Mouse (Mus musculus) left cerebral cortex, postnatal 36 days (tissue): ENCODE results near the gene Polrmt. TPM values are rescaled to one million over a fixed set of nuclear protein-coding genes. Genes with fewer than 3 reads are reported as not detected.

Experiments
- DNase-seq, 2 experiments: peaks; one replicate each; pipeline ENCODE4 v3.0.0; 2021 to 2022; ENCODE audit warnings: low spot score in 2 of 2, mixed read lengths in 1 of 2
- intact Hi-C: fragments of 180-260 bp; cut with DNase I; formaldehyde crosslinking; loops from one replicate; pipeline ENCODE4 v1.15.1; 2025
- total RNA-seq, 2 experiments: library from RNA; stranded (reverse); gene quantifications; 2 replicates each; pipeline ENCODE4 v1.2.3; 2021

Gene Polrmt
- total RNA-seq, result 10 to 100 TPM; 44.9 to 49.7 TPM

DNA sequence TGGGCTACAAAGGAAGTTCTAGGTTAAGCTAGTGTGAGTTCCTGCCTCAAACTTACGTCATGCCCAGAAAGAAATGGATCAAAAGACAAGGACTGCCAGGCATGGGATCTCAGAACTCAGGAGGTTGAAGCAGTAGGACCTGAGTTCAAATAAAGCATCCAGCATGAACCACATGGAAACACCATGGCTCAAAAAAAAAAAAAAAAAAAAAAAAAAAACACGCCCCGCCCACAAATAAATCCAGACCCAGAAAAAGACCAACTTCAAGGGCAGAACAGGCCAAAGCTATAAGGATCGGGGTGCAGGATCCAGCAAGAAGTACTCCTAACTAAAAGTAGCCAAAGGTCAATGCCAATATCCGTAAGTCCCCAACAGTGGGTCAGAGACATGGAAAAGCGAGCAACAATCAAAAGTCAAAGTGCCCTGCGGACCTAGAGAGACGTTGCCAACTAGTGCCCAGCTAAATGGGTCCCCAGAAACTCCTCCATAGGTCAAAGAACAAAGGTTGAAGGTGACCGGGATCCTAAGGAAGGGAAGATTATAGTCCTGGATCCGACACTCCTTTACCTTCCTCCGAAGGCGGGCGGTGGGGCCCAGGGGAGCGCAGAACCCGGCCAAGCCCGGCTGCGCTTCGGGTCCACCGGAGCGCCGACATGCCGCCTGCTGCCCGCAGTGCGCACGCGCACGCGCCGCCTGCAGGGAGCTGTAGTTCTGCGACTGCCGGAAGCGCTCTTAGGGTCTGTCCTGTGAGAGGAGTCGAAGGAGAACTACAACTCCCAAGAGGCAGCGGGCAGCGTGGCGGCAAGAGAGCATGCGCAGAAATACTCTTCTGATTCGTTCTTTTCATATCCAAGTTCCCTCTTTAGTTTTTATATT lies at the start of gene Polrmt:
TSS of gene Polrmt (minus strand) at position 684 of the 876 bp plus-strand sequence.
- peak; percentile 95 for DNase-seq
- intact Hi-C loops, result no loop called here

DNA sequence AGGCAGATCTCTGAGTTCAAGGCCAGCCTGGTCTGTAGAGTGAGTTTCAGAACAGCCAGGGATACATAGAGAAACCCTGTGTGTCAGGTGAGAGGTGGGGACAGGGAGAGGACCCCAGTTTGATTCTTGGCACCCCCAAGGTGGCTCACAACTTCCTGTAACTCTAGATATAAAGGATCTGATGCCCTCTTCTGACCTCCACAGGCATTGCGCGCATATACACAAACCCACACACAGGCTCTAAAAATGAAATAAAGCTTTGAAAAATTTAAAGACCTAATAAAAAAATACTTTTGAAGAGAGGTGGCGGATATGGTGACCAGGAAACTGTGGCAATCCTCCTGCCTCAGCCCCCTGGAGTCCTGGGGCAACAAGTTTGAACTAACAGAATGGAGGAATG lies 49.5 kb upstream of the Polrmt start:
- DNase-seq, result no peak
- intact Hi-C loops, result loop anchor here (1.0 kb wide), 1 partner anchor 9 kb away; no protein-coding TSS in a partner anchor

DNA sequence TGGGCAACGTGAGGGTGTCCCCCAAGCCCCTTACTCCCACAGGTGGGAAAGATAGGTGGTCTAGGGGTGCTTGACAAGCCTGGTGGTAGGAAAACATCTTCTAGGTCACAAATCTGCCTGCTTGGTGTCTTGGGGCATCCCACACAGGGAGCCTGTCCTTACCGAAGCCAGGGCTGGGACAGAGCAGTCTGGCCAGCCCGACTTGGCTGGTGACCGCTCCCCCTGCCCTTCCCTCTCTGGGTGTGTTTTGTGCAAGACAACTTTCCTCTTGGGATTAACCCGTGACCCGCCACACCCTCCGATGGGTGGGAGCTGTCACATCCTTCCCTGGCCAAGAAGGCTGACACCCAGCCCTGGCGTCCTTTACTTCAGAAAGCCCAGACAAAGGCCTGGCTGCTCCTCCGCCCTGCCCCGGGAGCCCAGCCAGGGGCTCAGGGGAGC lies 48.1 kb upstream of the Polrmt start:
- intact Hi-C loops, result no loop called here
- peak in 1 of 2 experiments; percentile 39 for DNase-seq

DNA sequence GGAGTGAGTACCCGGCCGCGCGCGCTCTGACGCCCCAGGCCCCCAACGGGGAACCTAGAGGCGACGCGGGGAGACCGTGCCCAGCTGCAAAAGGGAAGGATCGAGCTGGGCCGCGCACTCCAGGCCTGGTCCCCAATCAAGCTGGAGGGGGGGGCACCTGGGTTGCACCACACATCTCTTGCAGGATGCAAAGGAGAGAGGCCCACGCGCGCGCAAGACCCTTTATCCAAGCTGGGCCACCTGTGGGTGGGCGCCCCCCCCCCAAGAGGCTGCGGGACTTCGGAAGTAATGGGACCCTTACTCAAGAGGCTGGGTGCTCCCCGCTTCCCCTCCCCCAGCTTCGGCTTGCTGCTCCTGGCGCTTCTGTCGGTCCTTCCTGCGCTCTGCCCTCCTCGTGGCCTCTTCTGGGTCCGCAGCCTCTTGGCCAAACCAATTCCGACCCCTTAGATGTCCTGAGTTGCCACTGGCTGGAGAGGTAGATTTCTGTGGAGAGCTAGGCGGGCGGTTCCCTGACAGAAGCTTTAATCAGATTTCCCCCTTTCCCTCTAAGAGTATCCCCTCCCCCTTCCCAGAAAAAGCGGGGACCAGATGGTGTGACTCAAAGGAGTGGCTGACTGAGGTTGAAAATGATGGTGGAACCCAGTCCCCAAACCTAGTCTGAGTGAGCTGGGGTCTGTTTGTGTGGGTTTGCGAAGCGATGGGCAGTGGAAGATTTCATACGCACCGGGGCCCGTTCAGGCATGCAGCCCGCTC lies 47.5 kb upstream of the Polrmt start:
- peak; percentile 62 to 68 for DNase-seq
- intact Hi-C loops, result loop anchor here (1.0 kb wide), 1 partner anchor 18 kb away; no protein-coding TSS in a partner anchor

DNA sequence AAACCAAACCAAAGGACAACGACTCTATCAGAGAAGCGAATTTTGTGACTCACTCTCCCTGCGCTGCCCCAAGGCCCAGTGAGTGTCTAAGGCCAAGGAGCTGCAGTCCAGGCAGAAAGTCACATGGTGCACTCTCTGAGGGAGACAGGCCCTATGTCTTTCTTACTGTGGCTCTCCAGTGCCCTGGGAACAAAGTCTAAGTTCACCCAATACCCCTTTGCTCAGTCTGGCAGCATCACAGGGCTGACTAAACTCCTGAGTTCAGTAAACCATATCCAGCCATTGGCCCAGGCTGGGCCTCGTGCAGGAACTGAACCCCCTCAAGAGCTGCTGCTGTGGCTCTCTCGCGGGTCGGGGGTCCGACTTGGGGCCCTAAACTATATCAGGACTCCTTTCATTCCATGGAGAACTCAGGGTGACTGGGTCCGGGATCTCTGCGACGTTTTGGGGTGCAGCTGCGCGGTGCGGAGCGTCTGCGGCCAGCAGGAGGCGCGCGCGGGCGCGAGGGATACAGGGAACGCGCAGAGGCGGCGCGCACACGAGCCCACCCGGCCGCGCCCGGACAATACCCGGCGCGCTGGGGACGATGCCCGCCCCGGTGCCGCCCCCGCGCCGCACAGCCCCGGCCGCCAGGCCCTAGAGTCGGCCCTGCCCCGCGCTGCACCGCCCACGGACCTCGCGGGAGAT lies 46.8 kb upstream of the Polrmt start, which contains the start of gene Palm:
TSS of gene Palm (plus strand) at position 522 of the 687 bp plus-strand sequence.
- DNase-seq, result peak; percentile 85 to 87
- intact Hi-C loops, result loop anchor here (1.0 kb wide), 1 partner anchor 19 kb away; no protein-coding TSS in a partner anchor

DNA sequence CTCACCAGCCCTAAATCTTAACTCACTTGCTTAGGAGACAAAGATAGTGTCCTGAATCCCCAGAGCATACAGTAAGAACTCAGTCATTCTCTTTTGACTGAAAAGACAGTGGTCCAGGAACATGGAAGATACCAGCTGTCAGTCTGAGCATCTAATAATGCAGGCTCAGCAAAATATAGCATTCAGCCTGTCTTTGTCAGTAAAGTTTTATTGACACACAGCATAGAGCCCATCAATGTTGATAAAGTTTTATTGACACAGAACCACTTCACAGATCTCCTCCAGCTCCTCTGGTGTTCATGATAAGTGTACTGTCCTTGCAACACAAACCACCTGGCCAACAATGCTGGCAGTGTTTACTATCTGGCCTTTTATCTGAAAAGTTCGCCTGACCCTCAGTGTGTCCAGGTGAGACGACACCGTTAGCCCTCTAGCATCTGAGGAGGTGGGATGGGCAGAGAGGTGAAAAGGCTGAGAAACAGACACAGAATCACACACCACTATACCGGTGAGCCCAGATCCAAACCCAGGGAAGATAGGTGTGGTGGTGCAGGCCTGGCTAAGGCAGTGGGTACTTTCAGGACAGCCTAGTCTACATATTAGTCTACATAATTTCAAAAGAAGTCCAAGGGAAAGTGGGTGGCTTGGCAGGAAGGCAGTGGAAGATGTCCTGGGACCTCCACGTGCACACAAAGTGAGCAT lies 46.1 kb upstream of the Polrmt start:
- intact Hi-C loops, result loop anchor here (1.0 kb wide), 1 partner anchor 20 kb away; no protein-coding TSS in a partner anchor

DNA sequence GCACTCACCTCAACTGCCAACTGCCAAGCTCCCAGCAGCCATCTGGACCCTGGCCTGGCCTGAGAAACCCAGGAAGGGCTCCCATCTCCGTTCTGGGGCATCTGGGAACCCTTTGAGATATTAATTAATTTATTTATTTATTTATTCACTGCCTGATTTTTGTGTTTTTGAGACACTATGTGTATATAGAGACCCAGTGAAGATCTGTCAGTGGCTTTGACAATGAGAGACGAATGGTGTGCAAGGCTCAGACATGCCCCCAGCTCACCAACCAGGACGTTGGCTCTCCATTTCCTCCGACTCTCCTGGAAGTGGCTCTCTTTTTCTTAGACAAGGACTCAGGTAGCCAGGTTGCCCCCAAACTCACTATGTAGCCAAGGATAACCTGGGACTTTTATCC lies 44.5 kb upstream of the Polrmt start, which contains the start of gene Prss57:
TSS of gene Prss57 (minus strand) at position 101 of the 400 bp plus-strand sequence.
- DNase-seq, result no peak
- intact Hi-C loops, result no loop called here

More for the DNA sequence above, 46.1 kb upstream of the Polrmt start:
- DNase-seq, result no peak

DNA sequence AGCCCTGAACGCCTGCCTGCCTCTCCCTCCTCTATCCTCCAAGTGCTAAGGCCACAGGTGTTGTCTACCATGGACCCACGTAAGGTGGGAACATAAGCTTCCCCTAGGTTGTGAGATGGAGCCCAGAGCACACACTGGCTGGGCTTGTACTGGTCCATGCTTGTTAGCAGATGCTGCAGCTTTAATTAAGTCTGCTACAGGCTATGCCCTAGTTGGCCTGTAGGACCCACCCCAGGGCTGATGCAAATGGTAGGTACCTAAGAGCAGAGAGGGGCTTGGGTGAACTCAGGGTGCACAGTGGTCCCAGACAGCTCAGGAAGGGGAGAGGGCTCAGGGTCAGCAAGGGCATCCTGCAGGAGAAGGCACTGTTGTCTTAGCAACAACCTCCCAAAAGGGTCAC lies 43.2 kb upstream of the Polrmt start:
- intact Hi-C loops, result no loop called here
- DNase-seq, result no peak

DNA sequence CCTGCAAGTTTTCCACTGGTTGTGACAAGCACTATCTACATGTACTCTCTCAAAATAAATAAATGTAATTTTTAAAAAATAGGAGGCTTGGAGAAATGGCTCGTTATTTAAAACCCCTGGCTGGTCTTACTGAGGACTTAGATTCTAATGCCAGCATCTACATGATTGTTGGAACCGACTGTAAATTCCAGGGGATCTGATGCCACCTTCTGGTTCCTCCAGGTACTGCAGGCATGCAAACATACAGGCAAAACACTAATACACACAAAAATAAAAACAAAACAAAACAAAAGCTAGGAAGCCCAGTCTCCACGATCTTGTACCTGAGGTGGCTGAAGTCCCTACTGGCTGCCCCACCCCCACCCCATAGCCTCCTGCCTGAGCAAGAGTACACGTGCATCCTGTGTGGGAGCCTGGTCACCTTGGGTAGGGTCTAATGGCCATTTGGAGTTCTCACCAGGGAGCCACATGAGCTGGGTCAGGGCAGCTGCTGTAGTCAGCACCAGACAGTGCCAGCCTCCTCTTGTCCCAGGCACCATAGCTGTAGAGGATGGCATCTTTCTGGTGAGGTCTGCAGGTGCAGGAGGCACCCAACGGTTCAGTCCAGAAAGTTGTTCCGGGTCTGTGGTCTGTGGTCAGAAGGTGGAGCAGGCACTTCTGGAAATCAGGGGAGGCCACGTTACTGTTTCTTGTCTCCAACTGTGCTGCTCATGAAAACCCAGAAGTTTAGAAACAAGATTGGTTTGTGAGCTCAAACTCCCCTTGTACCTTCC lies 42.2 kb upstream of the Polrmt start:
- peak in 1 of 2 experiments; percentile 71 for DNase-seq
- intact Hi-C loops, result no loop called here

DNA sequence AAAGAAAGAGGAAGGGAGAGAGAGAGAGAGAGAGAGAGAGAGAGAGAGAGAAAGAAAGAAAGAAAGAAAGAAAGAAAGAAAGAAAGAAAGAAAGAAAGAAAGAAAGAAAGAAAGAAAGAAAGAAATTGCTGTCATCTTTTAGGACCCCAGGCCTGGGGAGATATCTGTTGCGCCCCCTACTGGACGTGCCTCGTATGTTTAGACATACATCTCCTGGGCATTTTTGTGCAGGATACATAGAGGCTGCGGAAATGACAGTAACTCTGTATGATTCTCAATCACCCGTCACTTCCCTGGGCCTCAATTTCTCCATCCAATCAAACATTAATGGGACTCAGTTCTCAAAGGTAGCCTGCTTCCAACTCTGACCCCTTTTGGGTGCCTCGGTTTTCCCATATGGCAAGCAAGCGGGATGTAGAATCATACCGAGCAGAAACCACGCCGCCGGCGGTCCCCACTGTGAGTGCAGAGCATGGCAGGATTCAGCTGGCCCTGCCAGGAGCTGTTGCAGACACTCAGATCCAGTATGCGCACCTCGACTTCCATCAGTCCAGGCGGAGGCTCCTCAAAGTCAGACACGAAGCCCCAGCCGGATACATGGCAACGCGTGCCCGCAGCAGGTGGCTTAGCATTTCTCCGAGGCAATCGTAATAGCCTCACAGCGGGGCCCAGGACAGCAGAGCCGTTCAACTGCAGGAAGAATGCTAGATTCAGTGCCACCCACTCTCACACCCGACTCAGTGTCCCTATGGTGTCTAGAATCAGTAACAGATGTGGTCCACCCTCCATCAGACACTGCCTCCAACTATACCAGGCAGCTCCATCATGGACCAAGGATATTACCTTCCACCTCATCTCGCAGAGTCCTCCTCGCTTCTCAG lies 37.8 kb upstream of the Polrmt start:
- intact Hi-C loops, result loop anchor here (5.0 kb wide), 1 partner anchor 33 kb away; no protein-coding TSS in a partner anchor
- no peak for DNase-seq

DNA sequence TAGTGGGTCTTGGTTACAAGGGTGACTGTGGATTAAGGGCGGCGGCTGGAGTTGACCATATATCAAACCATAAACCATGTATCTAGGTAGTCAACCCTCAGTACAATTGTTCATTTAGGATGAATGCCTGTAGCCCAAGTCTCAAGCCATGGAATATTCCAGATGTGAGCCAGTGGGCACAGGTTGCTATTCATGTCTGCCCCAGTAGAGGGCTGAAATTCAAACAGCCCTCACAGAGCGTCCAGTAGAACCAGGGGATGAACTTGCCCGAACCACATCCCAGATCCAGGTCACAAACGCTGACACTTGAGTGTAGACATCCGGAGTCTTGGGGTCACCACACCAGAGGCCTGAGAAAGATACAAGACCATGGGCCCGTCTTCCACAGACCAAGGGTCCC lies 36.7 kb upstream of the Polrmt start:
- intact Hi-C loops, result loop anchor here (5.0 kb wide), 1 partner anchor 34 kb away; no protein-coding TSS in a partner anchor
- no peak for DNase-seq

DNA sequence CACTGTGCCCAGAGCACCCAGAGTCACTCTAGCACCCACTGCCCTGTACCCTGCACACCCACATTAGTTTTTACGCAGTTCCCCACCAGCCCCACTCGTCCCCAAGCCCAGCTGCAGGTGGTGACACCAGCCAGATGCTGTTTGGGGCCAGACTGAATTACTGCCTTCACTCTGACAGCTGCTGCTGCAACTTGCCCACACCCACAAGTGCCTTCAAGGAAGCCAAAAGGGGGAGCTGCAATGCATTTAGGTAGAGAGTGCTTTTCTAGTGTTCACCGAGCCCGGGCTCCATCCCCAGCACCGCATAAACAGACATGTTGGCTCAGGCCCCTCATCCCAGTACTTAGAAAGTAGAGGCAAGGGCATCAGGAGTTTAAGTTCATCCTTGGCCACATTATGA lies 35.6 kb upstream of the Polrmt start:
- intact Hi-C loops, result loop anchor here (5.0 kb wide), 1 partner anchor 35 kb away; no protein-coding TSS in a partner anchor
- no peak for DNase-seq

DNA sequence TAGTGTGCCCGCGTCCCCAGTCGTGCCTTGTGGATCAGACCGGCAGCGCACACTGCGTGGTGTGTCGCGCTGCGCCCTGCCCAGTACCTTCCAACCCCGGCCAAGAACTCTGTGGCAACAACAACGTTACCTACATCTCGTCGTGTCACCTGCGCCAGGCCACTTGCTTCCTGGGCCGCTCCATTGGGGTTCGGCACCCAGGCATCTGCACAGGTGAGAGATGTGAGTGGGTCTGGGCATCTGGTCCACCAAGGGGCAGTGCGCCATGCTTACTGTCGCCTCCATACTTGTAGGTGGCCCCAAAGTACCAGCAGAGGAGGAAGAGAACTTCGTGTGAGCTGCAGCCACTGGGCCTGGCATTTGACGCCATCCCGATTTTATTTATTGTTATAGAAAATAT lies 34.8 kb upstream of the Polrmt start:
- intact Hi-C loops, result loop anchor here (5.0 kb wide), 1 partner anchor 36 kb away; no protein-coding TSS in a partner anchor
- DNase-seq, result no peak

DNA sequence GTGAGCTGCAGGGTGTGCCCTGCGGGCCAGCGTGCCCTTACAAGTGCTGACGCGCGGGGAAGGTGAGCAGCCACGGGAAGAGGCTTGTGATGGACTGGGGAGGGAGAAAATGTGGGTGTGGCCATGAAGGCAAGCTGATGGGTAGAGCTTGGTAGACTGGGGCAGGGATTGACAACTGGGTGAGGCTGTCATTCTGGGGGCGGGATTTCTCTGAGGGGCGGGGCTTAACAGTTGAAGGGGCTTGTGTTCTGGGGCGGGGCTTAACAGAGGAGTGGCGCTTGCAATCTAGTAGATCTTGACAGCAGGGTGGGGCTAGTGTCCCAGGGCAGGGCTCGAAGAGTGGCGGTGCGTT lies 34.3 kb upstream of the Polrmt start:
- intact Hi-C loops, result loop anchor here (5.0 kb wide), 1 partner anchor 37 kb away; no protein-coding TSS in a partner anchor
- DNase-seq, result no peak

DNA sequence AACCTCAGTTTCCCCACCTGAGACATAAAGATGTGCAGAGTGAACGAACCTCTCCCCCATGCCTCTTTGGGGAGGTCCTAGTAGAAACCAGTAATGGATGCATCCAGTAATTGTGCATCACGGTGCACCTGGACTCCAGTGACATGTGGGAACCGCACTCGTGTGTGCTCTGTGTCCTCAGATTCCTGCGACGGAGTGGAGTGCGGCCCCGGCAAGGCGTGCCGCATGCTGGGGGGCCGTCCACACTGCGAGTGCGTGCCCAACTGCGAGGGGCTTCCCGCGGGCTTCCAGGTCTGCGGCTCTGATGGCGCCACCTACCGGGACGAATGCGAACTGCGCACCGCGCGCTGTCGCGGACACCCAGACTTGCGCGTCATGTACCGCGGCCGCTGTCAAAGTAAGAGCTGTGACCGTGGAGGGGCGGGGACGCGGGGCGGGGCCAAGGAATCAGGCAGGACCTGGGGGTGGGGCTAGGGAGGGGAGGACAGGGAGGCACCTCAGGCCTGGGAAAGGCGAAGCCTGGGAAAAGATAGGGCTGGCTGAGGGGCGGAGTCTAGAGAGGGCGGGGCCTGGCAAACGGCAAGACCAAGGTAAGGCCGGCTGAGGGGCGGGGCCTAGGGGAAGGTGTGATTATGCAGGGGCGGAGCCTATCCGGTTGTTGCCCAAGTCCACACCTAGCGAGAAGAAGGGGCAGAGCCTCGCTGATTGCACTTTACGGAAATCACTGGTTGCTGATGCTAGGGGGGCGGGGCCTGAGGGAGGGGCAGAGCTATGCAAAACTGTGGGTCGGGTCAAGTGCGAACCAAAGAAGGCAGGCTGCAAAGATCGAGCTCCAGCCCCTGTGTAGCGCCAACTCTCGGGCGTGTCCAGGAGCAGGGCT lies 33.6 kb upstream of the Polrmt start:
- intact Hi-C loops, result loop anchor here (5.0 kb wide), 1 partner anchor 37 kb away; no protein-coding TSS in a partner anchor
- DNase-seq, result peak; percentile 94

DNA sequence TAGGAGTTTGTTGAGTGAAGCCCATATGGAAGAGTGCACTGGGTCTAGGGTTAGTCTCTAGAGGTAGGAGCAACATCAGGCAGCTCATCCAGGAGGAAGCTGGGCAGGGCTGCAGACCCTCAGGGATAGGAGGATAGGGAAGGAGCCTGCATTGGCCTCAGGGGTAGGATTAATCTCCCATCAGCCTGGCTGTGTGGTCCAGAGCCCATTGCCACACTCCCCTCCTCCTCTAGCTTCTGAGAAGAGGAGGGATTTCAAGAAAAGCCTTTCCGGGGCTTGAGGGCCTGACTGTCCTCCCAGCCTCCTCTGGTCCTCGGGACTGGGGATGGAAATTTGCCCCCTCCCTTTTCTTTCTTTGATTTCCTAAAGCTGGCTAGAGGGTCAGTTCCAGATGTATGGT lies 32.8 kb upstream of the Polrmt start:
- intact Hi-C loops, result no loop called here
- DNase-seq, result no peak
